Mouse (Mus musculus) telencephalon, adult 2 months (tissue): ENCODE measurements around the gene C530008M17Rik.

Experiments
- DNase-seq: peaks from one replicate; pipeline ENCODE4 v3.0.0-alpha.2; 2011; ENCODE audit warnings: low read depth, low spot score

C530008M17Rik gene

GRCm38 (mm10) chr5:76656212-76656611 is at the start of gene C530008M17Rik:
Gene C530008M17Rik (plus strand): TSS chr5:76656512.
- DNase-seq: no peak

GRCm38 (mm10) chr5:76609702-76610370 is 46.5 kb upstream of the C530008M17Rik start:
- DNase-seq: no peak

GRCm38 (mm10) chr5:76612867-76613499 is 43.3 kb upstream of the C530008M17Rik start:
- no peak for DNase-seq

- no peak for DNase-seq
Measured at GRCm38 (mm10) chr5:76615276-76615675, 41.0 kb upstream of the C530008M17Rik start.

GRCm38 (mm10) chr5:76616196-76616747 is 40.0 kb upstream of the C530008M17Rik start:
- no peak for DNase-seq

GRCm38 (mm10) chr5:76618750-76619149 is 37.6 kb upstream of the C530008M17Rik start:
- DNase-seq: no peak

GRCm38 (mm10) chr5:76623759-76624158 is 32.6 kb upstream of the C530008M17Rik start:
- DNase-seq: no peak

GRCm38 (mm10) chr5:76627770-76628169 is 28.5 kb upstream of the C530008M17Rik start:
- no peak for DNase-seq

GRCm38 (mm10) chr5:76634012-76634411 is 22.3 kb upstream of the C530008M17Rik start:
- no peak for DNase-seq

- DNase-seq: no peak
Measured at GRCm38 (mm10) chr5:76635592-76635991, 20.7 kb upstream of the C530008M17Rik start.

GRCm38 (mm10) chr5:76642076-76642475 is 14.2 kb upstream of the C530008M17Rik start:
- no peak for DNase-seq

GRCm38 (mm10) chr5:76644234-76644633 is 12.1 kb upstream of the C530008M17Rik start:
- DNase-seq: no peak

GRCm38 (mm10) chr5:76645091-76645868 is 11.0 kb upstream of the C530008M17Rik start:
- no peak for DNase-seq

GRCm38 (mm10) chr5:76649897-76650296 is 6.4 kb upstream of the C530008M17Rik start:
- no peak for DNase-seq

GRCm38 (mm10) chr5:76651151-76651725 is 5.1 kb upstream of the C530008M17Rik start:
- DNase-seq: no peak

GRCm38 (mm10) chr5:76657245-76658083 is 1.2 kb downstream of the C530008M17Rik start:
- no peak for DNase-seq

- DNase-seq: no peak
Measured at GRCm38 (mm10) chr5:76658084-76658934, 2.0 kb downstream of the C530008M17Rik start.

GRCm38 (mm10) chr5:76659958-76660635 is 3.8 kb downstream of the C530008M17Rik start:
- DNase-seq: no peak

- no peak for DNase-seq
Measured at GRCm38 (mm10) chr5:76661310-76661709, 5.0 kb downstream of the C530008M17Rik start.
